Mouse (Mus musculus) gastrocnemius, postnatal 25 days (tissue): ENCODE measurements at regions not wholly inside any gene's neighbourhood (a gene's known extent, or its start where the extent isn't known, plus 50 kb on each side); places are given as distances from the start of the nearest gene placed in this dataset.

ENCODE experiments used
- DNase-seq: peaks from one replicate; pipeline ENCODE4 v3.0.0; 2022

DNA sequence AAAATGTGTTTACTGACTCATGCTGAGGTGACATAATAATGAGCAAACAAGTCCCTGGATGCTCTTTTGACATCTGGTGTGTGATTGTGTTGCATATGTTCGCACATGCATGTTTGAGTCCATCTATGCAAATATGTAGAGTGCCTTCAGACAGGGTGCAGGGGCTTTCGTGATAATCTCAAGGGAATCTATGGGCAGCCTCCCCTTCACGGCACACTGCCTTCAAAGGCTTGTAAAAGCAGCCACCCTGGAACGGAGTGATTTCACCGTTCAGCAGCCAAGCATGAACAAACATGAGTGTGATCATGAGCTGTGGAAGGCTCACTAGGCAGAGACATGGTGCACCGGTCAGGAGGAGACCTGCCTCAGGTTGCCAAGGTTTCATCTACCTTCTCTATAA, 57.1 kb upstream of the Mbip start:
- DNase-seq: no peak

DNA sequence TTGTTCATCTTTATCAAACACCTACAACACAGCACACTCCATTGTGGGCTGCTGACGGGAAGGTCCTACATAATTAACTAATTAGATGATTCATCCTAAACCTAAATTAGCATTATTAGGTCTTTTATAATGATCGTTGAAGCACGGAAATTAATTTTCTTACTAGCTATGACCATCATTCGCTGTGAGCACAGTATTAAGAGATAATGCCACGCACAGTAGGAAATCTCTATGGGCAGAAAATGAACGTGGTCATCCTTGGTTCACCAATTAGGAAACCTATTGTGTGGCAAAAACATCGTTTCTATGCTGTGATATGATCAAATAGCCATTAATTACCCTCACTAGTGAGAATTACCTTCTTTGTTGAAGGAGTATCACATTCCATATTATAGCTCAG, 56.4 kb upstream of the Mbip start:
- DNase-seq: no peak
